Mouse (Mus musculus) lung, adult 10 weeks (tissue): ENCODE results near the gene Gm3373. TPM values are rescaled to one million over a fixed set of nuclear protein-coding genes. Genes with fewer than 3 reads are reported as not detected.

Experiments used
- polyA plus RNA-seq: library from polyadenylated mRNA; stranded (reverse); fragments of 350-450 nt; fragmentation: Illumina TruSeq; extraction: RNeasy Lipid Tissue Mini Kit (QIAGEN cat#74804); gene quantifications from one replicate; pipeline ENCODE4 v1.2.3, GENCODE M21; 2014; ENCODE audit warnings: low read depth, low replicate concordance; ENCODE audit not compliant: insufficient read depth

Gm3373 gene
- not detected for polyA plus RNA-seq

GRCm38 (mm10) chr14:5741477-5741876 is at the start of gene Gm3373:
Gm3373 (minus strand) TSS chr14:5741577.

DNA sequence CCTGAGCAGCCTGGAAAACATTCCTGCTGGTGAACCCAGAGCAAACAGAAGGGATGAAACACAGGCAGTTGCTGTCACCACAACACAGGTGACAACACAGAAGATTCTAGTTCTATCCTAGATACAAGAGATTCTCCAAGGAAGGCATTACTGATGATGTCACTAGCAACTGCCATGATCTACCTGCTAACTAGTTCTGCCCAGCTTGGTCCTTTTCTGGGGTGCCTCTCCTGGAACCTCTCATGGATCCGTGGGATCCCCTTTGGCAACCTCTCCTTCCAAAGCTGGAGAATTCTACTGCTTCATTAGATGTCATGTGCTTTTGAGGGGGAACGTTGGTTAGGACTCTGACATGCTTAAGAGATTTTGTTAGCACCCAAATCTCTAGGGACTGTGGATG is 54.0 kb downstream of the Gm3373 start, which contains the start of gene Gm9603:
Gm9603 (minus strand) TSS at position 101 of the 400 bp plus-strand sequence.

Other genes with a start within 250 kb of the Gm3373 start
- 0.15 TPM for gene Gm3488, start 239.9 kb downstream of the Gm3373 start, polyA plus RNA-seq
- gene Gm3532, start 203.1 kb downstream of the Gm3373 start, polyA plus RNA-seq: not detected
- not detected for gene Gm8265, start 108.5 kb downstream of the Gm3373 start, polyA plus RNA-seq
- gene Gm9603, start 54.1 kb downstream of the Gm3373 start, polyA plus RNA-seq: not detected
- not detected for gene Gm3383, start 66.4 kb upstream of the Gm3373 start, polyA plus RNA-seq
- gene Gm3424, start 88.8 kb upstream of the Gm3373 start, polyA plus RNA-seq: not detected
- gene Gm8237, start 138.8 kb upstream of the Gm3373 start, polyA plus RNA-seq: 0.14 TPM
- 0.18 TPM for gene Gm3248, start 220.2 kb upstream of the Gm3373 start, polyA plus RNA-seq
- not detected for gene Gm3453, start 237.6 kb upstream of the Gm3373 start, polyA plus RNA-seq